Mouse (Mus musculus): ENCODE measurements around the gene Vmn1r210.
"Not testable (repeated sequence)": the region's sequence is repeated elsewhere in the genome, so short reads cannot be mapped to it uniquely, and the experiment has no call there.

Gene Vmn1r210

DNA sequence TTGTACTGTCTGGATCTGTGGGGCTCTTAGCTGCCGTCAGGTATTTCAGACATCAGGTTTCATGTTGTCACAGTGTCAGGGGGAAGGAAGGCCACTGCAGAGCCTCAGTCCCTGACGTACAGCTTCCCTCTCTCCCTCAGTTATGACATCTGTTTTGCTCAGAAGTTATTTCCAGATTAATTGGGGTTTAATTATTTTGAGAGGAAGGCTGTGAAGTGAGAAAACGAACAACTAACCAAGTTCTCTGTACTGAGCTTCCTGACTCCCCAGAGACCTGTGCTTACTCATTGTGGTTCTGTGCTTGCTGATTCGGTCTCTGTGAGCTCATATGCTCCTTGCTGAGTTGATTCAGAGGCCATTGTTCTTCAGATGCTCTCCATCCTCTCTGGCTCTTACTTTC, at the start of gene Vmn1r210:
Gene Vmn1r210 (minus strand): TSS at position 101 of the 400 bp plus-strand sequence.
- DNase-seq (ENCODE audit: low spot score in 2 of 2) = no peak

DNA sequence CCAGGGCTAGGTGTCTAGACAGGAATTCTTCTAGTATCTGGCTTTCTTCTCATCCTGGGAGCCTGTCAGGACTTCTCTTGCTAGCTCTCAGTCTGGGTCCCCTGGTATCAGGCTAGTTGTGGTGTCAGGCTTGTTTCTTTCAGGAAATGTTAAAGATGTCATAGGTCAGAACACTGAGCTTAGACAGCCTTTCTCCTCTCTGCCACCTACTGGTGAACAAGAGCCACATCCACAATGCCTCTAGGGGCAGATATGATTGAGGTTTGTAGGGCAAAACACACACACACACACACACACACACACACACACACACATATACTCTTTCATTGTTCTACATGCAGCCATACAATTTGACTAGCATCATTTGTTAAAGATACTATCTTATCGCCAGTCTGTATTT, 48.1 kb upstream of the Vmn1r210 start:
- no peak for DNase-seq (ENCODE audit: low spot score in 2 of 2)

DNA sequence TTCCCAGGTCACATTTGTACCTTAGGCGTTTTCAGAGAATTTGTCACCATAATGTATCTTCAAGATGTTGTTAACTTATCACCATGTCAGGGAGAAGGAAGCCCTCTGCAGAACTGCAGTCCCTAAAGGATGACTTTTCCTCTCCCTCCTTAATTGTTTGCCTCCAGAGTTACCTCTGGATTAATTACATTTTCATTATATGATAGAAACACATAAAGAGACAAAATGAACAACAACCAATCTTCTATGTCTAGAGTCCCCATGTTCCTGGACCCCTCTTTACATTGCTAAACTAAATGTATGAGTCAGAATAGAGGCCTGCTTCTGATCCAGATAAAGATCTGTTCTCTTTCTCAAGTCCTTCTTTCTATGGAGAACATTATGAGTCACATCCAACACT, 26.3 kb upstream of the Vmn1r210 start, which contains the start of gene Vmn1r211:
Gene Vmn1r211 (minus strand): TSS at position 101 of the 400 bp plus-strand sequence.
- DNase-seq (ENCODE audit: low spot score in 2 of 2) = no peak

- no peak for DNase-seq (ENCODE audit: low spot score in 2 of 2)
These were observed 23.6 kb upstream of the Vmn1r210 start for GRCm38 (mm10) chr13:22854760-22855159.

- DNase-seq (ENCODE audit: low spot score in 2 of 2) = no peak
These were observed 15.7 kb upstream of the Vmn1r210 start for GRCm38 (mm10) chr13:22846798-22847197.

DNA sequence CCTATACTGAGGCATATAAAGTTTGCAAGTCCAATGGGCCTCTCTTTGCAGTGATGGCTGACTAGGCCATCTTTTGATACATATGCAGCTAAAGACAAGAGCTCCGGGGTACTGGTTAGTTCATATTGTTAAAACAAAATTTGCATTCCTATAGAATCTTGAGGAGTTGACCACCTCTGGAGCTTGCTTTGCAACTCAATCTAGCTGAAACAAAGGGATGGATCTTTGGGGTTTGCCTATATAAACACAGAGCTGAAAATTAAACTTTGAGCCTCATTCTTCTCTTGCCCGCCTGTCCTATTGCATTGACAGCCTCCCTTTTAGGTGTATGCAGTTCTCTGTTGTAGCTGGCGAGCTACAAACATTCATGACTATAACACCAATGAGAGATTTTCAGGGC, 13.2 kb upstream of the Vmn1r210 start:
- DNase-seq (ENCODE audit: low spot score in 2 of 2) = not testable (repeated sequence)

GRCm38 (mm10) chr13:22829395-22829794, 1.8 kb downstream of the Vmn1r210 start:
- not testable (repeated sequence) for DNase-seq (ENCODE audit: low spot score in 2 of 2)

DNA sequence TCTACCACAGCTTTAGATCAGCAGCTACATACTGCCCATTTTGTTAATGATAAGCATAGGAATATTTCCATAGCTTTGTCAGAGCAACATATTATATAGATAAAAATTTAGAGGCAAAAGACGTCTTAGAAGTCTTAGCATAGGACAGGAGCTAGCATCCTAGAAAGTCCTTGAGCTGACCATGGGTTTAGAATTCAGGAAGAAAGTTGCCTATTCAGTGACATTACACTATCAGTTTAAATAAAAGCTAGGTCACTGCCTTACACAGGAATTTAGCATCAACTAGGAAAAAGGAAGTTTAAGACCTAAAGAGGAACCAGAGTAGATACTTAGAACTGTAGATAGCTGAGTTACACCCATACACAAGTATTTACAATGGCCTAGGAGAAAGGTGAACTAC, 9.5 kb downstream of the Vmn1r210 start:
- not testable (repeated sequence) for DNase-seq (ENCODE audit: low spot score in 2 of 2)

DNA sequence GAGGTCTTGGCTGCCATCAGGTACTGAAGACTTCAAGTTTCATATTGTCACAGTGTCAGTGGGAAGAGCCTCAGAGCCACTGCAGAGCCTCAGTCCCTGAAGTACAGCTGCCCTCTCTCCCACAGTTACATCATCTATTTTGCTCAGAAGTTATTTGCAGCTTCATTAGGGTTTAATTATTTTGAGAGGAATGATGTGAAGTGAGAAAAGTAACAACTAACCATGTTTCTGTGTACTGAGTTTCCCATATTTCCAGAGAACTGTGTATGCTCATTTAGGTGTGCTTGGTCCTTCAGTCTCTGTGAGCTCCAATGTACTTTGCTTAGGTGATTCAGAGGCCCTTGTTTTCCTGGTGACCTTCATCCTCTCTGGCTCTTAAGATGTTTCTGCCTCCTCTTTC, 21.6 kb downstream of the Vmn1r210 start, which contains the start of gene Vmn1r209:
Gene Vmn1r209 (minus strand): TSS at position 101 of the 400 bp plus-strand sequence.
- DNase-seq (ENCODE audit: low spot score in 2 of 2) = not testable (repeated sequence)

- not testable (repeated sequence) for DNase-seq (ENCODE audit: low spot score in 2 of 2)
These were observed 43.1 kb downstream of the Vmn1r210 start for GRCm38 (mm10) chr13:22788096-22788495.

GRCm38 (mm10) chr13:22784159-22784558, 47.0 kb downstream of the Vmn1r210 start:
- not testable (repeated sequence) for DNase-seq (ENCODE audit: low spot score in 2 of 2)

- not testable (repeated sequence) for DNase-seq (ENCODE audit: low spot score in 2 of 2)
These were observed 53.8 kb downstream of the Vmn1r210 start, which contains the start of gene Vmn1r208 for GRCm38 (mm10) chr13:22777300-22777699. Vmn1r208 (minus strand) TSS chr13:22777400.
